Mouse (Mus musculus) embryo, embryonic 11.5 days (tissue): Measurements from ENCODE around the gene Jun.

Experiments
- DNase-seq: peaks from one replicate; pipeline ENCODE4 v3.0.0-alpha.2; 2012; ENCODE audit warnings: low read depth, low spot score

The Jun gene

DNA sequence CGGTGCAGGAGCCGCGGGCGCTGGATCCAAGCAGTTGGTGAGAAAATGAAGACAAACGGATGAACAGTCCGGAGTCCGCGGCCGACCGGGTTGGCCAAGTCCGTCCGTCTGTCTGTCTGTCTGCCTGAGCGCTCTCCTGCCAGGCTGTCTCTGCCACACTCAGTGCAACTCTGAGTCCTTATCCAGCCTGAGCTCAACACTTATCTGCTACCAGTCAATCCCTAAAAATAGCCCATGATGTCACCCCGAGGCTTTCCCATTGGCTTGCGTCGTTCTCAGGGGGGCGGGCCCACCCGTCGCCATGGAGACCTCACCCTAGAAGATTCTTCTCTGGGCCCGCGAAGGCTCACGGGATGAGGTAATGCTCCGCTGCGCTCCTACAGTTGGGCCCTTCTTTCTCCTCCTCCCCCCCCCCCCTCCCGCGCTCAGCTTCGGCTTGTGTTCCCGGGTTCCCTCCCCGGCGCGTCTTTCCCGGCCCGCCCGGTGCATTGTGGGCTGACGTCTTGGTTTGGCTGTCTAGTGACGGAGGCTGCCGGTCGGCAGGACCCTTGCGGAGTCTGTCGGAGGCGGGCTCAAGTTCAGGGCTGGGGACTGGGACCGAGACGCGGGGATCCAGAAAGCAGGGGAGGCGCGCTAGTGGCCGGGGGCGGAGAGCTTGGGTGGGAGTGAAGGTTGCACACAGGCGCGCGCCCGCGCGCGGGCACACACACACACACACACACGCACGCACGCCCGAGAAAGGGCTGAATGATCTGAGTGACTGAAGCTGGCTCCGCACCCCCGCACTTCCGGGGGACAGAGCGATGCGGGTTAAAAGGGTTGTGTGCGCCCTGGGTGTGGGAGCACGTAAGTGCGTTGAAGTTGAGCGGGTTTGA, at the start of gene Jun:
Gene Jun (minus strand): TSS at position 198 of the 875 bp plus-strand sequence.
- peak; percentile 98 for DNase-seq

GRCm38 (mm10) chr4:95101684-95102083, 49.7 kb upstream of the Jun start:
- DNase-seq, result no peak

- no peak for DNase-seq
Measured at GRCm38 (mm10) chr4:95100694-95101093, 48.7 kb upstream of the Jun start.

DNA sequence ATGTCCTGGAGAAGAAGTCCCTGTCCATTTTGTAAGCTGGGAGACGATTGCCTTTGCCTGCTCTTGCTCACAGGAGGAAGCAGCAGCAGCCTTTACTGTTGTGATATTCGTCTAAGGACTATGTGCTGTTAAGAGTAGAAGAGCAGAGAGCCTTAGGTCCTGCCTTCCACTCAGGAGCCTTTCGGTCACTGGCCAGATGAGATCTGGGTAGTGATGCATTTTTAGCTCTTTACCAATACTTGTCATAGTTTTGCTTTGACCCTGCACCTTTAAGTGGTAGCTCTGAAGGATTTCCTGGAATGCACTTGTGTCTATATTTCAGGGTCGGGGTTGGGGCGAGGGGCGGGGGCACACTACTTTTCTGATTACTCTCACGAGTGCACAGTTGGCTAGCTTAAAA, 47.4 kb upstream of the Jun start:
- DNase-seq, result no peak

GRCm38 (mm10) chr4:95098722-95099097, 46.7 kb upstream of the Jun start:
- no peak for DNase-seq

GRCm38 (mm10) chr4:95097942-95098721, 46.1 kb upstream of the Jun start:
- no peak for DNase-seq

DNA sequence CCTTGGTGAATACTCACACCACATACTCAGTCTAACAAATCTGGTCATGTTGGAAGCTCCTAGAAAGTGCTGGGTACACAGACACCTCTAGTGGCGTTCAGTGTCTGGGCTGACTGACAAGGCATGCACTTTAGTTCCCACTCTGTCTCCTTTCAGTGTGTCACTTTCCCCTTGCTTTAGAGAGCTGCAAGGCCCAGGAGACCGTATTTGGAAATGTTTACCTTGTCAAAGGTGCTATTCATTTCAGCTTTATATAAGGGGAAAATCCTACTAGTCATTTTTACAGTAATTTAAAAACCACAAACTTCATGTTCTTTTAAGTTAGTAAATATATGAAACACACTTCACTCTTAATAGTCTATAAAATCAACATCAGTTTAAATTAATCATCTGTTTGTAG, 44.7 kb upstream of the Jun start:
- DNase-seq, result no peak

DNA sequence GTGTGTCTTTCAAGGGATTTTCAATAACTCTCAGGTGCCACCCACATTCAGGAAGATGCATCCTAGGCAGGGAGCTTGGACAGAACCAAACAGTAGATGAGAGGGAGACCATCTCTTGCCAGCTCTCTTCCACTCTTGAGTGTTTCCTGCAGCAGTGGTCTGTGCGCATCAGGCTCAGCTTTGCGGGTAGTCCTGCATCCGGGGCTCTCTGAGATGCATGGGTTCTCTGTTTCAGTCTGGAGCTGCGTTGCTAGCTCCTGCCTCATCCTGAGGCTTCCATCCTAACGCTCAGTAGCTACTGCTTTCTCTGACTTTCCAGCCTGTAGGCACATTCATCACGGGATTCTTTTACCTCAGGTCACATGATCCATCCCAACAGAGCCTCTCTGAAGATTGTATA, 43.9 kb upstream of the Jun start:
- no peak for DNase-seq

DNA sequence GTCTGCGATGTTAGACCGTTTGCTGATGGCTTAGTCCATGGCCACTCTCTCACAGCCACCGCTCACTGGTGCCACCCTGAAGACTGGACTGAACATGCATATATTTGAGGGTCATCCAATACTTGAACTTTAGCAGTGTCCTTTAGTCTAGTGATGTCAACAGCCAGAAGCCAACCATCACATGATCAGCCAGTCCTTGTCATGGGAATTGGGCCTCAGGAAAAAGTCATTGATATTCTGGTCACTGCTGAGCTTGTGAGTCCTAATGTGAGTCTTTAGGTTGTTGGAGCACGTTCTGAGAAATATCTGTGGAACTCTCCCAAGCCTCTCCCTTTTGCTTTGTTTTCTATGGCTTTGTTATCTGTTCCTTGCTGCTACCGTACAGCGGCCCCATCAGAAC, 43.3 kb upstream of the Jun start:
- DNase-seq, result no peak

GRCm38 (mm10) chr4:95094700-95095113, 42.7 kb upstream of the Jun start:
- DNase-seq, result no peak

GRCm38 (mm10) chr4:95093615-95094014, 41.6 kb upstream of the Jun start:
- no peak for DNase-seq

DNA sequence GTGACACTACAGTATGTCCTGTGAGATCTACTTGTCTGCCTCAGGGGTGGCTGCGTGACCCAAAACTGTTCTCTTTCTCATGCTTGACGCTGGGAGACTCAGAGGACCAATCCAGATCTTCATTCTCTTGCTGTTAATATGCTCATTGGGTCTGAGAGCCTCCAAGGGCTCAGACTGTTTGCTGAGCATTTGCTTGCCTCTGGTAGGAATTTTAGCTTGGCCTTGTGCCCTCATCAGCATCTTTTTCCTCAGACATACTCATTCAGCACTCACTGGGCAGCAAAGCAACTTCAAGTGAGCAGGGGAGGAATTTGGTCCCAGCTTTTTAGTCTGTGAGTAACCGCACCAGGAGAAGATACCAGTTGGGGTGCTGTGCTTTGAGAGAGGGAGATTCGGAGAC, 40.5 kb upstream of the Jun start:
- no peak for DNase-seq

GRCm38 (mm10) chr4:95091536-95091935, 39.5 kb upstream of the Jun start:
- no peak for DNase-seq

GRCm38 (mm10) chr4:95089968-95090367, 37.9 kb upstream of the Jun start:
- no peak for DNase-seq

GRCm38 (mm10) chr4:95089053-95089452, 37.0 kb upstream of the Jun start:
- DNase-seq, result no peak

GRCm38 (mm10) chr4:95083957-95084356, 31.9 kb upstream of the Jun start:
- DNase-seq, result no peak

- DNase-seq, result no peak
Measured at GRCm38 (mm10) chr4:95083191-95083729, 31.2 kb upstream of the Jun start.

DNA sequence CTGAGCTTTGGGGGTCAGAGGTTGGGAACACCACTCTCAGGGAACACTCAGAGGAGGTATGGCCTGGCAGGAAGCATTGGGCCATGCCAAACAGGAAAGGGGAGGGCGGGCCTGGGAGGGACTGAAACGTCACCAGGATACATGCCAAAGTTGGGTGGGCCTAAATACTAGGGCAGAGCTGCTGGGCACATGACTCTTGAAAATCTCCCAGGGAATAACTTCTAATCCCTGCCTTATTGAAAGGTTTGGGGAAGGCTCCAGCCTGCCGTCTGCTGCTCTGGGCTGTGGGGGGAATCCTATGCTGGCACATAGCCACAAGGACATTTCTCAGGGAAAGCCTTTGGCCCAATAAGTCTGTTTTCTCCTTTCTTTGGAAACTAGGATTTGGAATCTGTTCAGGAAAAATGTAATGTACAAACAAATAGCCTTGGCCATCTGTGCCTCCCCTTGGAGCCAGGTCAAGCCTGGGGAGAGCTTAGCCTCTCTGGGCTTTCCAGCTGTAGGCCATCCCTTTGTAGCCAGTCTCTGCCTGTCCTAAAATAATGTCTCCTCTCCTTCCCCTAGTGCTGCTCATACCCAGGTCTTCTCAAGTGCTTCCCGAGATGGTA, 30.6 kb upstream of the Jun start:
- no peak for DNase-seq

- DNase-seq, result no peak
Measured at GRCm38 (mm10) chr4:95081632-95082031, 29.6 kb upstream of the Jun start.

GRCm38 (mm10) chr4:95078625-95079024, 26.6 kb upstream of the Jun start:
- DNase-seq, result no peak

DNA sequence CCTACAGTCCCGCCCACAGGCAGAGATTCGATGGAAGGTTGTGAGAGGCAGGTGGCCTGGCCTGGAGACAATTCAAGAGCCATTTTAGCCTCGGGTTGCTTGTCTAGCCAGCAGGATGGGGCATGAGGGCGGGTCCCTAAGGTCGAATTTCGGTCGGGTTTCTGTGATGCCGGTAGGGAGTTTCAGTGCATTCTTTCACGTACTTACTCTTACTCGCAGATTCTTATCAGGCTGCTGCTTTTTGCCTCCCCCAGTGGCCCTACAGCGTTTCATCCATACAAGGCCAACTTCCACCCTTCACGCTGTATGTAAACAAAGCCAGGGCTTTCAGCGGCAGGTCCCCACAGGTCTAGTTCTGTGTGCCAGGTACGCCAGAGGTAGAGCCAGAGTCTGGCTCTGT, 24.3 kb upstream of the Jun start:
- DNase-seq, result no peak

- no peak for DNase-seq
Measured at GRCm38 (mm10) chr4:95075591-95076002, 23.6 kb upstream of the Jun start.
